In genomic region chr11:100831396-100831795, GRCm38 (mm10) we compare ENCODE assay signal across 17 mouse cellular contexts.
"Had no signal": no experiment of that assay in that cellular context is flagged by ENCODE, and none has a peak within 500 bp of the region (broad histone marks: within the 10 kb centered on the region; RNA-seq: fewer than 3 reads in every experiment).

No protein-coding gene starts in this region.

- H3K4me3 ChIP-seq: layer of hippocampus, adult 2 months; limb, embryonic 12.5 days; liver, embryonic 13.5 days; lung, embryonic 15.5 days; megakaryocyte, embryonic 14.5 days; neural tube, embryonic 15.5 days had no signal

- H3K9me3 ChIP-seq: limb, embryonic 12.5 days; liver, embryonic 13.5 days; lung, embryonic 15.5 days; megakaryocyte, embryonic 14.5 days; neural tube, embryonic 15.5 days had no signal

- H3K27ac ChIP-seq: layer of hippocampus, adult 2 months; limb, embryonic 12.5 days; lung, embryonic 15.5 days; macrophage; neural tube, embryonic 15.5 days had no signal

- H3K4me2 ChIP-seq: limb, embryonic 12.5 days; liver, embryonic 13.5 days; lung, embryonic 15.5 days; midbrain, embryonic 11.5 days; neural tube, embryonic 15.5 days had no signal

- H3K9ac ChIP-seq: limb, embryonic 12.5 days; liver, embryonic 13.5 days; liver, postnatal 0 days; lung, embryonic 15.5 days; neural tube, embryonic 15.5 days had no signal

- DNase-seq: kidney, postnatal 10 days; kidney, postnatal 4 days; liver; liver, embryonic 13.5 days; liver, postnatal 0 days; lung, postnatal 14 days; spleen, adult 18-20 months; thymus, adult 18-20 months; thymus, postnatal 36 days had no signal

- H3K36me3 ChIP-seq: limb, embryonic 12.5 days; lung, embryonic 15.5 days; neural tube, embryonic 15.5 days had no signal

- H3K27me3 ChIP-seq: limb, embryonic 12.5 days; liver, embryonic 13.5 days; lung, embryonic 15.5 days; megakaryocyte, embryonic 14.5 days; neural tube, embryonic 15.5 days had no signal

- ATAC-seq: liver, postnatal 0 days; midbrain, embryonic 16.5 days had no signal
